In genomic region chr4:119071648-119072362, GRCm38 (mm10) we compare ENCODE assay signal across 11 mouse cellular contexts. TPM values are rescaled to one million over a fixed set of nuclear protein-coding genes. Genes with fewer than 3 reads are reported as not detected.
DNase-seq lines count a peak whose midpoint lies in the region; ATAC-seq and TF ChIP-seq lines count a peak whose summit lies in the region.
"Had no signal": no experiment of that assay in that cellular context is flagged by ENCODE, and none has a peak within 500 bp of the region (broad histone marks: within the 10 kb centered on the region; RNA-seq: fewer than 3 reads in every experiment).

No protein-coding gene starts in this region.

- no peak overlapping the region for H3K4me2 ChIP-seq in kidney, postnatal 0 days (ENCODE audit: low read length)
- peak overlapping the region; percentile 48; the same call in 1 of the 2 replicates for H3K4me2 ChIP-seq in embryonic facial prominence, embryonic 15.5 days (replicated peaks)
- H3K4me2 ChIP-seq in midbrain, embryonic 14.5 days (ENCODE audit: low read length) = peak overlapping the region; percentile 27

- peak overlapping the region; percentile 37; the same call in 1 of the 2 replicates for H3K27ac ChIP-seq in kidney, postnatal 0 days
- peak overlapping the region; percentile 81 for H3K27ac ChIP-seq in embryonic facial prominence, embryonic 15.5 days (replicated peaks)
- H3K27ac ChIP-seq in midbrain, embryonic 14.5 days (replicated peaks; ENCODE audit: low read depth, low read length) = no peak overlapping the region

- H3K9me3 ChIP-seq in kidney, postnatal 0 days (replicated peaks; ENCODE audit: low read length) = no peaks in the 10 kb centered on the region
- no peaks in the 10 kb centered on the region for H3K9me3 ChIP-seq in embryonic facial prominence, embryonic 15.5 days (replicated peaks)
- no peaks in the 10 kb centered on the region for H3K9me3 ChIP-seq in midbrain, embryonic 14.5 days (ENCODE audit: control insufficient read depth, low read length)

- no peaks in the 10 kb centered on the region for H3K27me3 ChIP-seq in kidney, postnatal 0 days (ENCODE audit: insufficient read depth, low read length)
- H3K27me3 ChIP-seq in embryonic facial prominence, embryonic 15.5 days = peaks cover 7% of the 10 kb centered on the region
- peaks cover 15% of the 10 kb centered on the region; the same call in 1 of the 2 replicates for H3K27me3 ChIP-seq in midbrain, embryonic 14.5 days (ENCODE audit: control insufficient read depth, insufficient read depth, low read length)

- WGBS in kidney, postnatal 0 days = 21% methylated on average over 19 of the region's 19 CpGs
- 19% methylated on average over 19 of the region's 19 CpGs for WGBS in embryonic facial prominence, embryonic 15.5 days
- 6% methylated on average over 19 of the region's 19 CpGs for WGBS in midbrain, embryonic 14.5 days

- peaks cover 14% of the 10 kb centered on the region for H3K4me1 ChIP-seq in kidney, postnatal 0 days (replicated peaks; ENCODE audit: insufficient read depth, low read length)
- peaks cover 41% of the 10 kb centered on the region for H3K4me1 ChIP-seq in embryonic facial prominence, embryonic 15.5 days
- peaks cover 15% of the 10 kb centered on the region for H3K4me1 ChIP-seq in midbrain, embryonic 14.5 days (ENCODE audit: control insufficient read depth, insufficient read depth, low read length)

- H3K9ac ChIP-seq in kidney, postnatal 0 days (ENCODE audit: low read depth, low read length) = no peak overlapping the region
- H3K9ac ChIP-seq in embryonic facial prominence, embryonic 15.5 days = no peak overlapping the region
- H3K9ac ChIP-seq in midbrain, embryonic 14.5 days (replicated peaks; ENCODE audit: low read length) = no peak overlapping the region

- DNase-seq in kidney, postnatal 0 days (ENCODE audit: low spot score) = no peak
- no peak for DNase-seq in kidney, adult 18-20 months
- DNase-seq in embryo, embryonic 10 days (ENCODE audit: low spot score) = peak; percentile 77
- peak; percentile 15 for DNase-seq in midbrain, embryonic 14.5 days
- DNase-seq in natural killer cell, adult 2 months (ENCODE audit: low spot score in 2 of 2) = no peak
- no peak for DNase-seq in thymus, adult 18-20 months
- DNase-seq in adrenal gland, postnatal 10 days = no peak
- DNase-seq: heart, postnatal 14 days; lung, adult 18-20 months had no signal

- no peak for ATAC-seq in kidney, postnatal 0 days (replicated peaks; ENCODE audit: low FRiP score, low read depth)
- ATAC-seq in embryonic facial prominence, embryonic 15.5 days (ENCODE audit: insufficient number of reproducible peaks, low FRiP score, low TSS enrichment, low read depth) = no peak
- no peak for ATAC-seq in midbrain, embryonic 14.5 days (ENCODE audit: low FRiP score, low TSS enrichment)

- H3K4me3 ChIP-seq in kidney, postnatal 0 days (replicated peaks; ENCODE audit: low read depth, low read length) = no peak overlapping the region
- H3K4me3 ChIP-seq in embryonic facial prominence, embryonic 15.5 days (replicated peaks) = no peak overlapping the region
- H3K4me3 ChIP-seq in midbrain, embryonic 14.5 days (replicated peaks; ENCODE audit: low read depth, low read length) = no peak overlapping the region
- H3K4me3 ChIP-seq: erythroblast, embryonic 14.5 days had no signal

- no peaks in the 10 kb centered on the region for H3K36me3 ChIP-seq in kidney, postnatal 0 days (ENCODE audit: insufficient read depth, low read length)
- H3K36me3 ChIP-seq in embryonic facial prominence, embryonic 15.5 days = no peaks in the 10 kb centered on the region
- no peaks in the 10 kb centered on the region for H3K36me3 ChIP-seq in midbrain, embryonic 14.5 days (ENCODE audit: control insufficient read depth, insufficient read depth, low read length)

- no peak for TF ChIP-seq CTCF in kidney, postnatal 0 days (IDR thresholded peaks at IDR 0.05; ENCODE audit: low read depth)

RNA-seq across cellular contexts. Expression of gene Slc2a1, which starts 36.7 kb away (rescaled TPM):
- polyA plus RNA-seq in kidney, postnatal 0 days (2015; fragmentation: Nextera tagmentation; extraction: Ambion mirVana) = 57.5 and 58.0 TPM in 2 replicates
- 141 and 160 TPM in 2 replicates for polyA plus RNA-seq in embryonic facial prominence, embryonic 15.5 days (2015; fragmentation: Nextera tagmentation; extraction: Ambion mirVana)
- polyA plus RNA-seq in midbrain, embryonic 14.5 days (2014; fragmentation: Nextera tagmentation; extraction: Ambion mirVana) = 61.3 and 94.4 TPM in 2 replicates
- total RNA-seq in adrenal gland, postnatal 10 days (2021) = 10 to 100 TPM in 1 of 2 experiments, 1 to 10 TPM in 1; 9.1 to 12.9 TPM

Comparison
In these comparisons a context has a peak if more than half of its experiments do, and no peak if none do; other contexts are left out.
1. DNase-seq: peak in embryo, embryonic 10 days (single experiment) and midbrain, embryonic 14.5 days (single experiment); none in kidney, postnatal 0 days (single experiment), kidney, adult 18-20 months (single experiment), natural killer cell, adult 2 months (0 of 2), thymus, adult 18-20 months (0 of 2) and adrenal gland, postnatal 10 days (single experiment).